Mouse (Mus musculus) kidney, adult 2 months (tissue): ENCODE measurements around the gene Pitx3. TPM values are rescaled to one million over a fixed set of nuclear protein-coding genes. Genes with fewer than 3 reads are reported as not detected.
"Not testable (repeated sequence)": the region's sequence is repeated elsewhere in the genome, so short reads cannot be mapped to it uniquely, and the experiment has no call there.

Source experiments
- DNase-seq: peaks from one replicate; pipeline ENCODE4 v3.0.0; 2021
- H3K27ac ChIP-seq: fragments of 200-500 bp; 2 replicates; pipeline ENCODE4 v1.5.1; 2012; ENCODE audit warnings: low read depth, low read length, control low read depth, inconsistent platforms; ENCODE audit not compliant: insufficient read depth
- H3K27me3 ChIP-seq: fragments of 200-500 bp; replicated peaks from 2 replicates; pipeline ENCODE4 v1.6.1; 2012; ENCODE audit warnings: mild to moderate bottlenecking, moderate library complexity, low read length, inconsistent platforms; ENCODE audit not compliant: control insufficient read depth, insufficient read depth
- H3K36me3 ChIP-seq: fragments of 200-500 bp; 2 replicates; pipeline ENCODE4 v1.6.1; 2012; ENCODE audit warnings: mild to moderate bottlenecking, moderate library complexity, low read length, inconsistent platforms; ENCODE audit not compliant: control insufficient read depth, insufficient read depth
- H3K4me1 ChIP-seq: fragments of 200-500 bp; 2 replicates; pipeline ENCODE4 v1.6.1; 2011; ENCODE audit warnings: low read length; ENCODE audit not compliant: control insufficient read depth, insufficient read depth
- H3K4me3 ChIP-seq: fragments of 200-500 bp; 2 replicates; pipeline ENCODE4 v1.5.1; 2011; ENCODE audit warnings: mild to moderate bottlenecking, low read depth, low read length, control low read depth; ENCODE audit not compliant: insufficient read depth
- CTCF ChIP-seq: fragments of 200-500 bp; conservative IDR thresholded peaks from 2 replicates; pipeline ENCODE4 v1.5.1; 2011; ENCODE audit warnings: low read depth, mild to moderate bottlenecking, control low read depth, low read length, moderate library complexity, mixed read lengths; ENCODE audit not compliant: insufficient read depth, insufficient read length
- POLR2A ChIP-seq: fragments of 200-500 bp; IDR thresholded peaks from one replicate; pipeline ENCODE4 v1.6.1; 2011; ENCODE audit warnings: low read depth, low read length, control low read depth
- WGBS: fragments of 180-500 bp; shearing (Covaris S2); methylation state at CpG from one replicate; pipeline ENCODE4 v1.1.7; 2018; 5-methylcytosine and 5-hydroxymethylcytosine counted together
- polyA plus RNA-seq: library from polyadenylated mRNA; depleted of rRNA; stranded (reverse); fragments of >200 nt; gene quantifications from 2 replicates; pipeline ENCODE4 v1.2.3, GENCODE M21; 2012

The Pitx3 gene
- polyA plus RNA-seq, 1 experiment: 0.05 TPM

DNA sequence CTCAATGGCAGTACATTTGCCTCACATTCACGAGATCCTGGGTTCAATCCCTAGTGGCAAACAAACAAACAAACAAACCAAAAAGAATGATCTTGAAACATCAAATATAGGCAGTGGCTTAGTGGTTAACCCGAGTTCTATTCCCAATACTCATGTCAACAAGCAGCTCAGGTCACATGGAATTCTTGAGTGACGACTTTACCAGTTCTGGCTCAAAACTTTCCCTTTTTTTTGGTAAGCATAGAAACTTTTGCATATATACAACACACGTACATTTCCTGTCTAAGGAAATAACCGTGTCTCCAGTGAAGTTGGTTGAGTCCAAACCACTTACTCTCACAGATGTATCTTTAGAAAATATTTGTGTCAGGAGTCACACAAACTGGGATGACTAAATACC lies 24.4 kb upstream of the Pitx3 start:
- Histone ChIP-seq H3K27me3 (no peaks in the 10 kb centered on the region), H3K4me3 (no peak overlapping the region), H3K27ac (no peak overlapping the region), H3K36me3 (peaks cover 1% of the 10 kb centered on the region; the same call in 1 of the 2 replicates), H3K4me1 (no peaks in the 10 kb centered on the region)
- 78% methylated on average over 5 of the region's 5 CpGs for whole genome bisulfite sequencing
- no peak for TF ChIP-seq CTCF
- DNase-seq: no peak

DNA sequence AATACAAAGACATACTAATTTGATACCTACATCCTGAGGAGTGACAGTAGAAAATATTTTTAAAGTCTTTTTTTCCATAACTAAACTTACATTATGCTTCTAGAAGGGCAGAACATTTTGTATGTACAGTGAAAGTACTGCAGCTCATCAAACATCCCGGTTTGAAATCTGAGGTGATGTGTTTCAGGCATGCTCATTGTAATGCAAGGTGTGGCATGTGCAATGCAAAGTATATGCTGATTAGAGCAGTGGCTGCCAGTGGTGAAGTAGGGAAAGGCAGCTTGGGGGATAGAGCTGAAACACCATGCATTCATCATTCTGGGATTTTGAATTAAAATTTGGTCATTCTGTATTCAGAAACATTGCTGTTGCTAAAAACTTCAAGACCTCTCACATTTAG lies 21.8 kb upstream of the Pitx3 start:
- Histone ChIP-seq H3K27me3 (no peaks in the 10 kb centered on the region), H3K4me3 (no peak overlapping the region), H3K27ac (no peak overlapping the region), H3K4me1 (no peaks in the 10 kb centered on the region), H3K36me3 (peaks cover 7% of the 10 kb centered on the region; the same call in 1 of the 2 replicates)
- no peak for DNase-seq
- TF ChIP-seq CTCF (no peak), POLR2A (no peak)
- 68% methylated on average over 1 of the region's 1 CpGs for WGBS

DNA sequence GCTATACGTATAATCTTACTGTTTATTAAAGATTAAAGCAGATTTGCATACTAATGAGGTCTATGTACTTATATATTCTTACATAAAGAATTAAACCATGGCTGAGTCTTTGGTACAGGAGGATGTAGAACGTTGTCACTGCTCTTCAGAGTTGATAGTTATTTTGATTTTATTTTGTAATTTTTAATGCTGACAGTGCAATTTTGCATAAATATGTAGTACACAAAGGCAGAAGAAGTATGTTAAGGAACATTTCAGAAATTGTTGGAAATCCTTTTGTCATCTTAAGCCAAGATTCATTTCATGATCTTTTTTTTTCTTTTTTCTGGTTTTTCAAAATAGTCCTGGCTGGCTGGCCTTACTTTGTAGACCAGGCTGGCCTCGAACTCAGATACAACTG lies 21.3 kb upstream of the Pitx3 start:
- Histone ChIP-seq H3K36me3 (peaks cover 7% of the 10 kb centered on the region; the same call in 1 of the 2 replicates), H3K4me3 (no peak overlapping the region), H3K4me1 (no peaks in the 10 kb centered on the region), H3K27ac (no peak overlapping the region), H3K27me3 (no peaks in the 10 kb centered on the region)
- no peak for DNase-seq
- TF ChIP-seq CTCF: no peak
- WGBS: 87% methylated on average over 3 of the region's 3 CpGs

DNA sequence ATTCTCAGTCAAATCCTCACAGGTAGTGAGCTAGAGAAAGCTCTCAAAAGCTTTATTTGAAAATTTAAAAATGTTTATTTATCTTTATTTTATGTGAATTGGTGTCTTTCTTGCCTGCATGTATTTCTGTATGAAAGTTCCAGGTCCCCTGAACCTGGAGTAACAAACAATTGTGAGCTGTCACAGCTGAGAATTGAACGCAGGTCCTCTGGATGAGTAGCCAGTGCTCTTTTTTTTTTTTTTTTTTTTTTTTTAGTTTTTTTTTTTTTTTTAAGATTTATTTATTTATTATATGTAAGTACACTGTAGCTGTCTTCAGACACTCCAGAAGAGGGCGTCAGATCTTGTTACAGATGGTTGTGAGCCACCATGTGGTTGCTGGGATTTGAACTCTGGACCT lies 19.0 kb upstream of the Pitx3 start:
- 85% methylated on average over 2 of the region's 2 CpGs for WGBS
- H3K36me3 ChIP-seq, H3K4me1 ChIP-seq: not testable (repeated sequence)

DNA sequence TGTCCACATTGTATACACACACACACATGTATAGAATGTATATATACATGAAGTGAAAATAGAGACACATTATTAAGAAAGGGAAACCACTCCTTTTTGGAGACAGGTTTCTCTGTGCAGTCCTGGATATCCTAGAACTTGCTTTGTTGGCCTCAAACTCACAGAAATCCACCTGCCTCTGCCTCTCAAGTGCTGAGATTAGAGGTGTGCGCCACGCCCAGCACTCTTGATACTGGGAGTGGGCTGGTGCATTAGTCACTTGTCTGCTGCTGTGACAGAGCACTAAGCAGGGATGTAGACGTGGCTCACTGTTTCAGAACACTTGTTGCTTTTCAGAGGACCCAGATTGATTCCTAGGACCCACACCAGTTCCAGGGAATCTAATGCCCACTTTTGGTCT lies 17.8 kb upstream of the Pitx3 start:
- TF ChIP-seq CTCF (no peak), POLR2A (no peak)

More for the DNA sequence above, 19.0 kb upstream of the Pitx3 start:
- H3K4me3 ChIP-seq, H3K27ac ChIP-seq, DNase-seq, H3K27me3 ChIP-seq: not testable (repeated sequence)

DNA sequence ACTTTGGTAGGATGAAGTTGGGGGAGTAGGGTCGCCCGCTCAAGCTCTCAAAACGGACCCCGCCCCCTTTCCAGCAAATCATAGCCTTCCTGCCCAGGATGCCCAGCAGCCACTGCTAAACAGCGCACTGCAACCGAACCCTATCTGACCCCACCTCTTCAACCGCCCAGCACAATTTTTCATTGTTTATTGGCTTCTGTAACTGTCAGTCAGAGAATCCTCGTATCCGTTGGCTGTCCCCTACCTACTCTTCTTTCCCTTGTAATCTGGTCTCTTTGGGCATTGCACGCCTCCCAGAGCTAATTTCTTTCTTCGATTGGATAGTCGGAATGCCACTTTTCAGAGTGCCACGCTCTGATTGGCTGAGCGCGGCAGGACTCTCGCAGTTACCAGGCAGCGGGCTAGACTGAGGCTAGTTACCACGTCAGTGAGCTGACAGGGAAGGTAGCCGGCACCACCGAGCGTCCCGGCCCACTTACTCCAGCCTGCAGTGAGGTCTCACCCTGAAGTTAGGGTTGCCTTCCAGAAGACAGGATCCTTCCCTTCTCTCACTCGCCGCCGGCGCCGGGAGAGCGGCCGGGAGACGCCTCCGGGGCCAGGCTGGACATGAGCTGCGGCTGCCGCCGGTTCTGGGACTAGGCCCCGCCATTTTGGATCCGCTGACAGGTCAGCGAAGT lies 4.1 kb upstream of the Pitx3 start, which contains the start of gene Gbf1:
Gbf1 (plus strand) TSS at position 383 of the 677 bp plus-strand sequence.
- peak within 1 kb of the TSS; percentile 44; the same call in 1 of the 2 replicates for H3K27ac ChIP-seq
- peak within 1 kb of the TSS; percentile 78 for H3K4me3 ChIP-seq
- no peaks in the 10 kb centered on the region for H3K36me3 ChIP-seq
- TF ChIP-seq CTCF (no peak), POLR2A (peak; percentile 89)
- no peaks in the 10 kb centered on the region for H3K27me3 ChIP-seq
- peak; percentile 99 for DNase-seq
- under 1% methylated on average over 37 of the region's 37 CpGs for WGBS
- peaks cover 18% of the 10 kb centered on the region for H3K4me1 ChIP-seq

More for the DNA sequence above, 17.8 kb upstream of the Pitx3 start:
- no peak for DNase-seq
- H3K4me1 ChIP-seq: no peaks in the 10 kb centered on the region
- H3K27me3 ChIP-seq: no peaks in the 10 kb centered on the region
- H3K4me3 ChIP-seq: no peak overlapping the region
- WGBS: 98% methylated on average over 3 of the region's 3 CpGs
- peaks cover 6% of the 10 kb centered on the region; the same call in 1 of the 2 replicates for H3K36me3 ChIP-seq
- H3K27ac ChIP-seq: no peak overlapping the region

DNA sequence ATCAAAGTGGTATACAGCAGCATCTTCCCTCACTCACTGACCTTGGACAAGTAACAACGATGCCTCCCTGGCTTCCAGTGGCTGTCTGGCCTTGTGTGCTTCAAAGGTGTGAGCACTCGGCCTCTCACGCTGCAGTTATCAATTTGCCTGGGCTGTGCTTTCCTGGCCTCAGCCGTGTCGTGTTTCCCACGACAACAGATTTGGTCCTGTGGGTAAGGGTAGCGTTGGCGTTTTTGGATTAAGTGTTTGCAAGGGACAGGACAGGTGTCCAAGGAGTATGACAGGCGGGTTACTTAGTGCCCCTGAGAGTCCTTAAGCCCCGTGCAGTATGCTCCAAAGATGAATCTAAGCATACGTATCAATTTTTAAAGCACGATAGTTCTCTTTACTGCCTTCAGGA lies 965 bp upstream of the Pitx3 start:
- DNase-seq: no peak
- H3K4me1 ChIP-seq: peaks cover 14% of the 10 kb centered on the region
- 38% methylated on average over 12 of the region's 12 CpGs for WGBS
- H3K27me3 ChIP-seq: no peaks in the 10 kb centered on the region
- no peak overlapping the region for H3K27ac ChIP-seq
- TF ChIP-seq POLR2A (no peak), CTCF (no peak)
- H3K36me3 ChIP-seq: no peaks in the 10 kb centered on the region
- no peak overlapping the region for H3K4me3 ChIP-seq

DNA sequence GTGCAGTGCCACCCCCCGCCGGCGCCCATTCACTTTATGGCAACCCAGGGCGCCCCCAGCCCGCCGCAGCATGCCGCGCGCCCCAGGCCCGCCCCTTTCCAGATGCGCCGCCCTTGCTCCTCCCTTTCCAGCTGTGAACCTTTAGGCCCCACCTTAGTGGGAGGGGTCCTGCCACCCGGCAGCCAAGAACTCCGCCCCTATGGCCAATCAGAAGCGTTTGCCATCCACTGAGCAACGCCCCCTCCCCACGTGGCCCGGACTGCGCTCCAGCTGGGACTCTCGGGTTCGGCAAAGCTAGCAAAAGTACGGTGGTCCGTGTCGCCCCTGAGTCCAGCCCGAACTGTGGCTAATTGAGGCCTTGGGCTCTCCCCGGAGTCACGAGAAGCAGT lies 240 bp upstream of the Pitx3 start:
- peak overlapping the region; percentile 54 for H3K4me3 ChIP-seq
- peak; percentile 90 for DNase-seq
- TF ChIP-seq POLR2A (no peak), CTCF (no peak)
- H3K27ac ChIP-seq: no peak overlapping the region
- WGBS: 2% methylated on average over 27 of the region's 27 CpGs
- no peaks in the 10 kb centered on the region for H3K36me3 ChIP-seq
- no peaks in the 10 kb centered on the region for H3K27me3 ChIP-seq
- H3K4me1 ChIP-seq: peaks cover 8% of the 10 kb centered on the region; the same call in 1 of the 2 replicates
